Mouse (Mus musculus): ENCODE measurements at regions not wholly inside any gene's neighbourhood (a gene's known extent, or its start where the extent isn't known, plus 50 kb on each side); places are given as distances from the start of the nearest gene placed in this dataset.
"Not testable (repeated sequence)": the region's sequence is repeated elsewhere in the genome, so short reads cannot be mapped to it uniquely, and the experiment has no call there.

- CTCF ChIA-PET: no interaction called here
Observed at GRCm38 (mm10) chr3:147835716-147836115, 983.5 kb downstream of the Ttll7 start.

DNA sequence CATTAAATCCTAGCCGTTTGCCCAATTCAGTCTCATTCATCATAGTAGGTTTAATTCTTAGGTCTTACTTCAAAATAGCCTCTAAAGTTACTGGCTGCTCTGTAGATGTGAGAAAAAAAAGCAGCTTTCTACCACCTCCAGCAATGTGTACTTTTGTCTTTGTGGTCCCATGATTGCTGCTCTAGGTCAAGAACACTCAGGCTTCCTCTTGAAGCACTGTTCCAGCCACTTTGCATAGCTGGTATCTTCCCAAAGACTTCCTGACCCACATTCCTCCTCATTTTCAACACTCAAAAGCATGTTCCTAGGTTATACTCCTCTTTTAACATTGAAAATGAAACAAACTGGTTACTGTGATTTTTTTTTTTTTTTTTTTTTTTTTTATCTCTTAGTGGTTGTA, 973.2 kb downstream of the Ttll7 start:
- CTCF ChIA-PET: no interaction called here

DNA sequence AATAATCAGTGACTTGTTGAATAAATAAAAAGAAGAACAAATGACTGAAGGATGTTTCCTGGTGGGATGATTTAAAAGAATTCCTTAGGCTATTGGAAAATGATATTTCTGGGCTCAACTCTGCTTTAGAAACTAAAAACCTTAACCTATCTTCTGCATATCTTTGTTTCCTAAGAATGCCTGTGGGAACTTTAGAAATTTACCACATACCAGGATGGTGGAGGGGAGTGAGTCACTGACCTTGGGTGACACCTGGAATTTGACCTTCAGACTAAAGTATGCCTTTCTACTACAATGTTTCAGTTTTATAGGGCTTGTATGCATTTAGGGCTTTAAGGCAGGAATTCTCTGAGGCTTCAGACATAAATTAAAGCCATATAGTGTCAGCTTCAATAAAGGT, 972.3 kb downstream of the Ttll7 start:
- CTCF ChIA-PET: no interaction called here

- CTCF ChIA-PET: no interaction called here
Observed at GRCm38 (mm10) chr3:147814080-147814650, 962.0 kb downstream of the Ttll7 start.

DNA sequence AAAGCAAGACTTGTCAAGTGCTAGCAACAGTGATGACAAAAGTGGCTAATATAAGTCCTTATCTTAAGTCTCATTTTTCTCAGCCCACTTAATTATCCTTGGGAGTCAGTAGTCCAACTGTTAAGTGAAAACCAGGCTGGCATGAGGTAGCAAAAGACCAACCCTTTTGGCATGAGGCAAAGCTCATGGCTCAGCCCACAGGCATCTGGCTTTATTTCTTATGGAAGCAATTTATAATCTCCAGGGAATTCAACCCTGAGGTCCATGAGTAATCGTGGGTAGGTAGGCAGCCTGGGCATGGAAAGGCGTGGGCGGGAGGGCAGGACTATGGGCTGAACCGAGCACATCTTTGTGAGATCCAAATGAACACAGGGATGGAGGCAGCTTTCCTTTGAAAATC, 950.4 kb downstream of the Ttll7 start:
- CTCF ChIA-PET: no interaction called here

- CTCF ChIA-PET: no interaction called here
Observed at GRCm38 (mm10) chr3:147796524-147796923, 944.4 kb downstream of the Ttll7 start.

GRCm38 (mm10) chr3:147795116-147795515, 942.9 kb downstream of the Ttll7 start:
- CTCF ChIA-PET: no interaction called here

GRCm38 (mm10) chr3:147786555-147786954, 934.4 kb downstream of the Ttll7 start:
- CTCF ChIA-PET: no interaction called here

DNA sequence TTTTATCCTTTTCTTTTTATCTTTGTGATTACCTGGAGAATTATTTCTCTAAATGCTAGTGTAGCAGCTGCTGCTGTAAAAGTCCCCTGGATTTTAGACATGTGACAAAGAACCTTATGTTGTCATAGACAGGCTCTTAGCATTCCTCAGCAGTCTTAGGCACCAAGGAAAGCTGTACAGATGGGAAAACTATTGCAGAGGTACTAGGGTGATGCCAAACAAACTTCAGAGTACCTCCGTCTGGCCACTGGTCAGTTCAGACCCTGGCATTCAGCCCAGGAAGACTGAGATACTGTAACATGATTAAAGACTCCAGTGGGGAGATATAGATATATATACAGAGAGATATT, 898.6 kb downstream of the Ttll7 start:
- CTCF ChIA-PET: no interaction called here

DNA sequence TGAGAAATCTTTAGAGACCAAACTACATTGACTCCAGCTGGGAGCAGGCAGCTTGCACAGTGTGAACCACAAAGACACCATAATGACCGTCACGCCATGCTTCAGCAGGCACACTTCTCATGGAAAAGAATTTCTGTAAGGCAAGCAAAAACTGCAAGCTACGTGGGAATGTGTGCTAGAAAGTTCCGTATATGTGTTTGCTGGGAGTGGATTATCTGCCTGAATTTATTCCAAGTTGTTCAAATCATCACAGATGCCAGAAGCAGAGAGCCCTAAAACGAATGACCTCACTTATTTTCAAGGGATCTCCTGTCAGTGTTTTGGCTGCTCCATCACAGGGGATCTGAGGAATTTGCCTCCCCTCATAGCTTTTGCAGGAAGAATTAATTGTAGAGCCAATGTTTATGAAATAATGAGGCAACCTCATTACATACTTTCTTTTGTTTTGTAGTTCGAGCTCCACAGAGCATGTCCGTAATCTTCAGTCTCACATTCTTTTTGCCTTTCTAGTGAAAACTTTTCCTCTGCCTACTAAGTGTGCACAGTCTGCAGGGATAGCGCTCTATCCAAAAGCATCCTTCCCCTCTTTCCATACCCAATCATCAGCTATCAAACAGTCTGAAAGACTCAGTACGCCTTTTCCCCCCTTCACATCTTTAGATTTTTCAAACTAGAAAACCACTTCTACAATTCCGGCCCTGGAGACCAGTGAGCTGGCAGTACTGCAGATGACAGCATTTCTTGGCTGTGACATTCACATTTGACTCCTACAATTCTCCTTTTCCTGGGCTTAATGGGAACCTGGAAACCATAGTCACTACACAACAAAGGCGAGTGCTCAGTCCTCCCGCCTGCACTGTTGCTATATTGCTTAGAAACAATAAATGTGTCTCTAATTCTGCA, 898.0 kb downstream of the Ttll7 start:
- CTCF ChIA-PET: no interaction called here

DNA sequence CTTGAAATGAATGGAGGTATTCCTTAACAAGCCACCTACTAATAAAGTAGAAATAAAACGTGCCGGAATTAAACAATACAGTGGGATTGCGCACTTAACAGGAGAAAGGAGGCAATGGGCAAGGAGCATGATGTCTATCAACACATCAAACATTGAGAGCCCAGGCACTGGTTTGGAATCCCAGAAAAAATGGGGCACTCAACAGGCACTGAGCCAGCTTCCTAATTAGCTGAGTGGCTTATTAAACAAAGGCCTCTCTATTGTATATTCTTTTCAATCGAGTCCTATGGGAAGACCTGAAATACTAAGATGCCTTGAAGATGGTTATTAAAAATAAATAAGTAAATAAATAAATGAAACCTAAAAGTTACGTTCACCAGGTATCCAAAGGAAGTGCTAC, 897.3 kb downstream of the Ttll7 start:
- CTCF ChIA-PET: interaction anchor here (0.7 kb wide), 1 partner anchor 615 kb away, joined by 13 read pairs; no protein-coding TSS in a partner anchor

DNA sequence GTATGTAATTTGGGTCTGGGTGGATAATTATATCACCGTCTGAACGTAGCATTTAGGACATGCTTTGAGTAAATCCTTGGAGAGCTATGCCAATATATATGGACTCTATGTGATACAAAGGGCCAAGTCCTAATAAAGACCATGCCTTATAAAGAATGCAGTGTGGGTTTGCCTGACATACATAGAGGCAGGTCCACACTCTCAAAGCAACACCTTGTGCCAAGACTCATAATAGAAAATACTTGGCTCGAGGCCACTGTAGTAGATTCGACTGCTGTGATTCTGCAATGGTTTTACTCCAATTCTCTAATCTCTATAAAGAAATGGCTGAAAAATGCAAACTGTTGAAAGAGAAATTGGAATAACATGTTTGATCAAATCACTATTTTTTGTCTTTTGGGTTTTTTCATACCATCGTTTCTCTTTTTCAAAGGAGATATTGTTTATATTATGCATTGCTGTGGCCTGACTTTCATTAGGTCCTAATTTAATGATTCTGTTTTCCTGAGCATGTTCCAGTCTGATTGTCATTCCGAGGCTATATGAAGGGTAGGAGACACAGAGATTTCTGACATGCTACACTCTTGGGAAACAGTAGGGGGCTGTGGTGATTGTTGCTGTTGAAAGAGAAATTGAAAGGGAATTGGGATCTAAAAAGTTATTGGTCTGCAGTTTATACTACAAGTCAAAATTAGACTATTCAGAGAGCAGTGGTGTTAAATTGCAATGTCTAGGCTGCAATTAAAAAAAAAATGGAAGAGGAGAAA, 884.7 kb downstream of the Ttll7 start:
- CTCF ChIA-PET: interaction anchor here (0.9 kb wide), 1 partner anchor 33 kb away, joined by 3 read pairs; no protein-coding TSS in a partner anchor

- CTCF ChIA-PET: no interaction called here
Observed at GRCm38 (mm10) chr3:147716391-147716790, 864.2 kb downstream of the Ttll7 start.

GRCm38 (mm10) chr3:147707401-147707801, 855.2 kb downstream of the Ttll7 start:
- CTCF ChIA-PET: no interaction called here

DNA sequence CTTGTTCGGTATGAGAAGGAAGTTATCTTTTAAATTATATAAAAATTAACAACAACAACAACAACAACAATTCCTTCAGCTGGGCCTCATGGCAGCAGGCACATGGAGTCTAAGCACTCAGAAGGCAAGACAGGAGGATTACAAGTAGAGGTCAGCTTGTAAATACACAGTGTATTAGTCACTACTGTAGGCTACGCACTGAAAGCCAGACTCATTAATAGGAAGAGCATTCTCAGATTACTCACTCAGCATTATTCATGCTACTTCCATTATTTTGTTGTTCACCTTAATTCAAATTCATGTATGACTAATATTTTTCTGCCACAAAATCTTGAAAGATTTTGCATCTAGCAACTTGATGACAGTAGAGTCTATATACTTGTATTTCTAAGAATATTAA, 831.6 kb downstream of the Ttll7 start:
- CTCF ChIA-PET: no interaction called here

DNA sequence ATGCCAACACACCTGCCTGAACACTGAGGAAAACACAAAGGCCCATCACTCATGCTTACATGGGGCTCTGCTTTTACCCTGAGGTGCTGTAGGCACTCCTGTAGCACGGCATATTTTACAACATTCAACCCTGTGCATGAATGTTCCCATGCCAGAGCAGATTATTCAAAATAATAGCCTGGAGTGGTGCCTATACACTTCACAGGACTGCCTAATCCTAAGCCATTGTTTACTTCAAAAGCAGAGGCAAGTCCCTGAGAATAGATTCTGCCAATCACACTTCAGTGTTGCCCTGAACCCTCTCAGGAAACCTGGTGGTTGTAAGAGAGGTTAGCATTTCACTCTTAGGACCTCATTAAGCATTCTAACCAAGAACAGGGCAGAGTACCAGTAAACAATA, 828.1 kb downstream of the Ttll7 start:
- CTCF ChIA-PET: no interaction called here

GRCm38 (mm10) chr3:147662572-147662971, 810.4 kb downstream of the Ttll7 start:
- CTCF ChIA-PET: no interaction called here

DNA sequence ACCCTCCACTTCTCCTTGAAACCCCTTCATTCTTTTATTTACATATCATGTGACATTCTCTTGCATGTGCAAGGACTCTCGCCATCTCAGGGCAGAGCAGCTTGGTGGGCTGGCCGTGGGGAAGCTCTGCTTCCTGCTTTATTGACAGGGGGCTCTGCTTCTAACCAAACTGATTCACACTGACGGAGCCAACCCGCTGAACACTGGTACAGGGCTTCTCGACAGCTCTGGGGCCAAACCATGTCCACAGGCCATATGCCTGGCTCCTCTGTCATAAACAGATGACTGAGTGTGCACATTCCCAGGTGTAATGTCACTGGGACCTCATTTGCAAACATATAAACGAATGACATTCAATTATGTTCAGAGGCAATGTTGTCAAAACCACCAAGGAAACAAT, 800.7 kb downstream of the Ttll7 start:
- CTCF ChIA-PET: no interaction called here

DNA sequence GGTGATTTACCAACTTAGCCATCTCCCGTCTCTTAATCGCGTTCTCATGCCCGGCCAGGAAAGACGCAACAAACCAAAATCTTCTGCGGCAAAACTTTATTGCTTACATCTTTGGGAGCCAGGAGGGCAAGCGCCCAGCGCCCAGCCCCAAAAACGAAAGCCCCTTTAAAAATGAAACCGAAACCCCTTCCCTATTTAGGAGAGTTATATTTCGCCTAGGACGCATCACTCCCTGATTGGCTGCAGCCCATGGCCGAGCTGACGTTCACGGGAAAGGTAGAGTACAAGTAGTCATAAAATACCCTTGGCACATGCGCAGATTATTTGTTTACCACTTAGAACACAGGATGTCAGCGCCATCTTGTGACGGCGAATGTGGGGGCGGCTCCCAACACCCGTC, 783.3 kb downstream of the Ttll7 start:
- CTCF ChIA-PET: not testable (repeated sequence)

- CTCF ChIA-PET: interaction anchor here (0.6 kb wide), 1 partner anchor 41 kb away, joined by 9 read pairs; no protein-coding TSS in a partner anchor
Observed at GRCm38 (mm10) chr3:147631151-147631550, 779.0 kb downstream of the Ttll7 start.

DNA sequence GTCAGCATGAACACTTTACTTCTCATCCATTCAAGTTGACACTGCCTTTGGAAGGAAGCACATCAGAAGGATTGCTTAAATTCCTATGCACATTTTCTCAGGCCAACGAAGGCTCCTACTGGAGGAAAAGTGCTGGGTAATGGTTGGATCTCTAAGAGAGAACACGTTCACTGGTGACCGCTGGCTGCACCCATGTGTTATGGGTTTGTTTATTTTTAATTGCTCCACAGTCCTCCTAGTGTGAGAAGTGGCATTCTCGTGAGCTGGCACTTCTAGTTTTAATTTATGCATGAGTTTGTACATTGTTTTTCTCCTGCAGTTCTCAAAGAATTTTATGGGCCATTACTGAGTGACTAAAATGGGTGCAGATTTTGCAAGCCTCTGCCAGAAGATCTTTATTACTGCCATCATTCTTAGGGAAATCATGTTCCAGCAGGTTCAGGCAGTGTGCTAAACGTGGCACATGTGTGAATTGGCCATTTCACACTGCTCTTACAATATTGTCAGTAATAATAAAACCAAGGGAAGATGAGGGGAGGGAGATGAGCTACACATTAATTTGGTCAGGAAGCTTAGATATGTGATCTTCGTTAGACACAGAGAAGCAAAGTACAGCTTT, 731.6 kb downstream of the Ttll7 start:
- CTCF ChIA-PET: no interaction called here

GRCm38 (mm10) chr3:147571850-147572249, 719.7 kb downstream of the Ttll7 start:
- CTCF ChIA-PET: no interaction called here
